Mouse (Mus musculus) left cerebral cortex, adult 8-10 months (tissue): ENCODE data around the gene Sync. TPM values are rescaled to one million over a fixed set of nuclear protein-coding genes. Genes with fewer than 3 reads are reported as not detected.
A peak's percentile ranks its signal among the peaks of the same experiment; 100 is the strongest.

Experiments
- DNase-seq, 2 experiments: peaks; one replicate each; pipeline ENCODE4 v3.0.0; 2022; ENCODE audit warnings: low spot score in 2 of 2
- total RNA-seq, 4 experiments: library from RNA; stranded (reverse); gene quantifications; 2 replicates each; pipeline ENCODE4 v1.2.4; 2022

Gene Sync
- total RNA-seq, 4 experiments from 2014 or later, result 1.6 to 2.7 (median 2.3) TPM

GRCm38 (mm10) chr4:129261196-129261595, 26.2 kb upstream of the Sync start, which contains the start of gene C77080:
Gene C77080, minus strand, starts transcription at chr4:129261404.
- no peak for DNase-seq

GRCm38 (mm10) chr4:129263225-129264021, 24.0 kb upstream of the Sync start:
- peak in 1 of 2 experiments; percentile 74 for DNase-seq

- no peak for DNase-seq
These were observed 21.2 kb upstream of the Sync start for GRCm38 (mm10) chr4:129266191-129266590.

GRCm38 (mm10) chr4:129266821-129267220, 20.6 kb upstream of the Sync start:
- DNase-seq, result no peak

- no peak for DNase-seq
These were observed 18.7 kb upstream of the Sync start for GRCm38 (mm10) chr4:129268698-129269097.

GRCm38 (mm10) chr4:129271991-129272755, 15.2 kb upstream of the Sync start:
- no peak for DNase-seq

GRCm38 (mm10) chr4:129272756-129273046, 14.7 kb upstream of the Sync start:
- DNase-seq, result no peak

- DNase-seq, result peak; percentile 87 to 97
These were observed 11.0 kb upstream of the Sync start for GRCm38 (mm10) chr4:129276453-129276865.

GRCm38 (mm10) chr4:129282786-129283185, 4.6 kb upstream of the Sync start:
- DNase-seq, result no peak

GRCm38 (mm10) chr4:129283226-129283625, 4.2 kb upstream of the Sync start:
- no peak for DNase-seq

- DNase-seq, result no peak
These were observed 2.7 kb upstream of the Sync start for GRCm38 (mm10) chr4:129284685-129285084.

- DNase-seq, result no peak
These were observed 1.3 kb upstream of the Sync start for GRCm38 (mm10) chr4:129286001-129286682.

GRCm38 (mm10) chr4:129286683-129287471, 540 bp upstream of the Sync start:
- no peak for DNase-seq

- no peak for DNase-seq
These were observed 650 bp downstream of the Sync start for GRCm38 (mm10) chr4:129288067-129288466.

GRCm38 (mm10) chr4:129289671-129290070, 2.3 kb downstream of the Sync start:
- no peak for DNase-seq

- DNase-seq, result no peak
These were observed 5.4 kb downstream of the Sync start for GRCm38 (mm10) chr4:129292831-129293230.

GRCm38 (mm10) chr4:129293702-129294101, 6.3 kb downstream of the Sync start:
- DNase-seq, result no peak

- no peak for DNase-seq
These were observed 7.8 kb downstream of the Sync start for GRCm38 (mm10) chr4:129295188-129295587.

GRCm38 (mm10) chr4:129296066-129296465, 8.6 kb downstream of the Sync start:
- DNase-seq, result no peak

GRCm38 (mm10) chr4:129297724-129298123, 10.3 kb downstream of the Sync start:
- DNase-seq, result peak in 1 of 2 experiments; percentile 70

GRCm38 (mm10) chr4:129299121-129299520, 11.7 kb downstream of the Sync start:
- no peak for DNase-seq
